Mouse (Mus musculus) lung, postnatal 4 days (tissue): ENCODE results near the gene Taf1a.
"Not testable (repeated sequence)": the region's sequence is repeated elsewhere in the genome, so short reads cannot be mapped to it uniquely, and the experiment has no call there.

Source experiments
- DNase-seq, 2 experiments: peaks; one replicate each; pipeline ENCODE4 v3.0.0; 2021

Taf1a gene

GRCm38 (mm10) chr1:183388426-183389406 lies at the start of gene Taf1a:
TSS of gene Taf1a (plus strand) at chr1:183388981.
- DNase-seq = peak; percentile 92 to 96

GRCm38 (mm10) chr1:183342902-183343301 lies 45.9 kb upstream of the Taf1a start:
- not testable (repeated sequence) for DNase-seq

GRCm38 (mm10) chr1:183344886-183345816 lies 43.6 kb upstream of the Taf1a start:
- peak; percentile 90 to 91 for DNase-seq

GRCm38 (mm10) chr1:183345817-183346195 lies 43.0 kb upstream of the Taf1a start:
- no peak for DNase-seq

GRCm38 (mm10) chr1:183349840-183350239 lies 38.9 kb upstream of the Taf1a start:
- DNase-seq = peak in 1 of 2 experiments; percentile 73

- DNase-seq = no peak
These were observed 29.9 kb upstream of the Taf1a start for GRCm38 (mm10) chr1:183358901-183359300.

- DNase-seq = no peak
These were observed 26.5 kb upstream of the Taf1a start for GRCm38 (mm10) chr1:183362301-183362700.

GRCm38 (mm10) chr1:183362729-183363576 lies 25.8 kb upstream of the Taf1a start:
- peak; percentile 6 to 63 for DNase-seq

GRCm38 (mm10) chr1:183363577-183363867 lies 25.3 kb upstream of the Taf1a start:
- peak; percentile 7 to 48 for DNase-seq

GRCm38 (mm10) chr1:183366361-183366760 lies 22.4 kb upstream of the Taf1a start:
- DNase-seq = no peak

- DNase-seq = peak in 1 of 2 experiments; percentile 42
These were observed 20.0 kb upstream of the Taf1a start for GRCm38 (mm10) chr1:183368601-183369400.

GRCm38 (mm10) chr1:183369427-183370014 lies 19.3 kb upstream of the Taf1a start, which contains the start of gene Mia3:
TSS of gene Mia3 (minus strand) at chr1:183369553.
- peak; percentile 95 to 96 for DNase-seq

- DNase-seq = no peak
These were observed 14.1 kb upstream of the Taf1a start for GRCm38 (mm10) chr1:183374728-183375127.

GRCm38 (mm10) chr1:183377045-183377444 lies 11.7 kb upstream of the Taf1a start:
- no peak for DNase-seq

GRCm38 (mm10) chr1:183378321-183378941 lies 10.3 kb upstream of the Taf1a start:
- DNase-seq = peak; percentile 14 to 45

GRCm38 (mm10) chr1:183379376-183379775 lies 9.4 kb upstream of the Taf1a start:
- not testable (repeated sequence) for DNase-seq

GRCm38 (mm10) chr1:183381816-183382215 lies 7.0 kb upstream of the Taf1a start:
- DNase-seq = no peak

- DNase-seq = no peak
These were observed 6.2 kb upstream of the Taf1a start for GRCm38 (mm10) chr1:183382621-183383020.

- DNase-seq = not testable (repeated sequence)
These were observed 1.4 kb upstream of the Taf1a start for GRCm38 (mm10) chr1:183387421-183387820.

GRCm38 (mm10) chr1:183403396-183403795 lies 14.6 kb downstream of the Taf1a start:
- no peak for DNase-seq
